Mouse (Mus musculus) gastrocnemius, adult 2 months (tissue): Measurements from ENCODE around the gene Cd96. TPM values are rescaled to one million over a fixed set of nuclear protein-coding genes. Genes with fewer than 3 reads are reported as not detected.
"Not testable (repeated sequence)": the region's sequence is repeated elsewhere in the genome, so short reads cannot be mapped to it uniquely, and the experiment has no call there.

Experiments used
- DNase-seq: peaks from one replicate; pipeline ENCODE4 v3.0.0; 2022
- H3K27ac ChIP-seq: fragments of 200-600 bp; 2 replicates; pipeline ENCODE4 v1.8.1; 2022; ENCODE audit warnings: mild to moderate bottlenecking
- H3K4me3 ChIP-seq: fragments of 200-600 bp; 2 replicates; pipeline ENCODE4 v1.8.1; 2022; ENCODE audit warnings: mild to moderate bottlenecking, moderate library complexity
- CTCF ChIP-seq: fragments of 200-600 bp; IDR thresholded peaks from 2 replicates; pipeline ENCODE4 v1.8.1; 2022; ENCODE audit warnings: antibody characterized with exemption, mild to moderate bottlenecking, moderate library complexity
- intact Hi-C: fragments of 180-260 bp; cut with DNase I; formaldehyde crosslinking; loops from one replicate; pipeline ENCODE4 v1.15.1; 2025
- long read RNA-seq, 2 experiments: library from polyadenylated mRNA; stranded (forward); transcript quantifications; one replicate each; pipeline ENCODE4 v2.0.0; 2021
- total RNA-seq, 2 experiments: library from RNA; stranded (reverse); gene quantifications; 2 replicates each; pipeline ENCODE4 v1.2.3; 2021

Gene Cd96
- total RNA-seq, result not detected
- long read RNA-seq, experiment 1, result 0 reads
- long read RNA-seq, experiment 2, result 0 reads

DNA sequence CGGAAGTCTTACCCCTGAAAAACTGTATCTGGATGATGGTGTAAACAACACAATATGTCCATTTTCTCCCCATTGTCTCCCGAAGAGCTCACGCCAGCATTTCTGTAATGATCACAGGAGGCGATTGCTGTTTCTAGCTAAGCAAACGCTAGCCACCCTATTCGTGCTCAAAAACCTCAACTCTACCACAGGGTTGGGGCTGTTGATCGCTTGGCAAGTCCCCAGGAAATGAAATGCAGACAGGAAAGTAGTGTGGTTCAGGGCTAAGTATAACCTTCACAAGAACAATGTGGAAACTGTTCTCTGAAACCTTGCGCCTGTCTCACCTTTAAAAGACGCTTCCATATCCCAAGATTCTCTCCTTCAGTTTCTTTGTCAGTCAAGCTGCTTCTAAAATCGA is at the start of gene Cd96:
Cd96 (minus strand) TSS at position 232 of the 400 bp plus-strand sequence.
- intact Hi-C loops, result no loop called here
- no peak within 1 kb of the TSS for H3K4me3 ChIP-seq
- no peak for TF ChIP-seq CTCF
- no peak for DNase-seq
- H3K27ac ChIP-seq, result no peak within 1 kb of the TSS

DNA sequence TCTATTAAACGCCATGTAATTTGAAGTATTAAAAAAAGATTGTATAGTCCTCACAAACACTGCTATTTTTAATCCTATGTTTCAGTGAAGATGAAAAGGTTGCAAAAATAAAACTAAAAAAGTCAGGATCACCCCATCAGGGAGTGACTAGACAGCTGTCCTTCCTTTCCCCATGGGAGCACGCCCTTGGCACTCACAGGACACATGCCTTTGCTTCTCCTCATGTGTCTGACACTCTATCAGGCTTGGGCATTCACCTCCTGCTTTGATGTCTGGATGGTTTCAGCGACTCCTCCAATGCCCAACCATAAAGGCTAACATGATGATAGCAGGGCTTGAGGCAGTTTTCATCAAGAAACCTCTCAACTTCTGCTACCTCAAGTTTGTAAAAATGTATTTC is 46.9 kb upstream of the Cd96 start:
- no peak for TF ChIP-seq CTCF
- Histone ChIP-seq H3K4me3 (no peak overlapping the region), H3K27ac (peak overlapping the region; percentile 66)
- intact Hi-C loops, result no loop called here
- peak; percentile 64 for DNase-seq

DNA sequence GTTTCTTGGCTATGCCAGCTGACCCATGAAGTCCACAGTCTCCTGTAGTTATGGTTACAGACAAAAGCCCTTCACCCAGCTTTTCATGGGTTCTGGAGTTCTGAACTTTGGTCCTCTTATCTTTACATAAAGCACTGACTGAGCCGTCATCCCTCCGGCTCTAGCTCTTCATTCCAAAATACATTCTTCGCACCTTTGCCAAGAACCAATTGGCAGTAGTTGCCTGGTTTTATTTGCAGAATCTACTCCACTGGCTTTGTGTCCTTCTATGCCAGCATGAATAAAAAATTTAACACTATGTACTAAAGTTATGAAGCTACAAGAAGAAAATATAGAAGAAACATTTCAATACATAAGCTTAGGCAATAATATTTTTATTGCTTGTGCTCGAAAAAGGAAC is 45.3 kb upstream of the Cd96 start:
- DNase-seq, result no peak
- no peak for TF ChIP-seq CTCF
- no peak overlapping the region for H3K27ac ChIP-seq
- intact Hi-C loops, result no loop called here
- no peak overlapping the region for H3K4me3 ChIP-seq

DNA sequence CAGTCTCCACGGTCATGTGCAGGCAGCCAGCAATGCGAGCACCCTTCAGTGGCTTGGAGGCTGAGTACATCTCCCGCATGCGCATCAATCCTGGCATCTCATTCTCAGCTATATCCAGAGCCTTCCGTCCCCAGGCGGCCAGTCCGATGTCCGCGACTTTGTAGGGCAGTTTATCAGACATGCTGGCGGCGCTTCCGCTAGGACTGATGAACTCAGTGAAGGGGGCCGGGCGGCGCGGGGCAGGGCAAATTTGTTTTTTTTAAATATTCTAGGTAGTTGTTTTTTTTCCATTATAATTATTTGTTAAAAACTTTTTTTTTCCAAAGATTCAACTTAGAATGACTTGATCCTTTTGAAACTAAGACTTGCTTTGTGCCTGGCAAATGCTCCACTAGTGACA is 34.8 kb upstream of the Cd96 start, which contains the start of gene Gm4737:
Gm4737 (minus strand) TSS at position 246 of the 400 bp plus-strand sequence.
- H3K4me3 ChIP-seq, H3K27ac ChIP-seq, intact Hi-C loops, DNase-seq: not testable (repeated sequence)

DNA sequence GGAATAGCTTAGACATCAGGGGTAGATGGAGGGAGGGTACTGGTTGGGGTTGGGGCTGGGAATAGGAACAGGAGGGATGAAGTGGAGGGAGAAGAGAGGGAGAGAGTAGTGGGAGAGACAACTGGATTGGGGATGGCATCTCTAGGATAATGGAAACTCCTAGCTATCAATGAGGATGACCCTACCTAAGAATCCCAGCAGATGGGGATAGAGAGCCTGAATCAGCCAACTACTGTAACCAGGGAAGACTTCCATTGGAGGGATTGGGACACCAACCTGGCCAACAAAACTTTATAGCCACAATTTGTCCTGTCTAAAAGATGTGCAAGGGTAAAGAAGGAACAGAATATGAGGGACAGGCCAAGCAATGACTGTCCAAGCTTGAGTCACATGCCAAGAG is 31.1 kb upstream of the Cd96 start:
- no peak overlapping the region for H3K4me3 ChIP-seq
- intact Hi-C loops, result no loop called here
- no peak overlapping the region for H3K27ac ChIP-seq
- peak; percentile 51 for TF ChIP-seq CTCF
- no peak for DNase-seq

DNA sequence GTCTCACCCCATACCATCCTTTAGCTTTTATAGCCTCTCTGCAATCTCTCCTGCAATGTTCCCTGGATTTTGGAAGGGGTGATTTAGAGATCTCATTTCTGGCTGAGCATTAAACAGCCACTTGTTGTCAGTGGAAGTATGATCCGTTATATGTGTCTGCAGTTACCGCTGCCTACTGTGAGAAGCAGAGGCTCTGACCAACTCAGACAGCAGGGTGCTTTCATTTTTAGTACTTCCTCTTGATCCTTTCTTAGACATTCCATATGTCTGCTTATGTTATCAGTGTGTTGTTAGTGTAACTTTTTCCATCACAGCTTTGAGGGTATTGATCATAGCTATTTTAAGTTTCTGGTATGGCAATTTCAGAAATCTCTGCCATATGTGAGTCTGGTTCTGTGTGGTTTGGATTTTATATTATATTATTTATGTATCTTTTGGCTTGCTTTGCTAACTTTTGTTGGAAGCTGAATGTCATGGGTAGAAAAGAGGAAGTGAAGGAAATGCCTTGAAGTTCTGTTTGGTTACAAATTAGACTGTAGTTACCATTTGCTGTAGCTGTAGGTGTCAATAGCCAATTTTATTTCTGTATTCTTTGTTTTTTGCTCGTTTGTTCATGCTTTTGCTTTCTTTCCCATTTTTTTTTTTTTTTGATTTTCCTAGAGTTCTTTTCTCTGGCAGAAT is 28.8 kb upstream of the Cd96 start:
- intact Hi-C loops, result no loop called here

DNA sequence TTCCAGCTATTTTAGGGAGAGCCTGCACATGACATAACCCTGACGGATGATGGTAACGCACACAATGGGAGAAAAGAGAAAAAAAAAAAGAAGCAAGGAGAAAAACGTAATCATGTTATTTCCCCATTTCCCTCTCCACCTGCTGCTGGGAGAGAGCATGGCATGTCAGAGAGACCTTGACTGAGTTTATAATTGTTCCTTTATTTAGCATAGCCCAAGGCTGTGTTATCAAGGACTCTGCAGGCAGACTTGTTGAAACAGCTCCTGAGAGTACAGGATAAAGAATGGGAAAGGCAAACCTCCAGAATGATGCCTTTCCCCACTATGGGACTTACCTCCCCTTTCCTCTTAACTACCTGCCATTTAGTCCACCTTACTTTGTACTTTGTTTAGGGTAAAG is 26.9 kb upstream of the Cd96 start:
- TF ChIP-seq CTCF, result no peak
- Histone ChIP-seq H3K27ac (no peak overlapping the region), H3K4me3 (no peak overlapping the region)
- intact Hi-C loops, result no loop called here
- DNase-seq, result no peak

More for the DNA sequence above, 28.8 kb upstream of the Cd96 start:
- DNase-seq, result no peak
- no peak overlapping the region for H3K4me3 ChIP-seq
- no peak overlapping the region for H3K27ac ChIP-seq
- TF ChIP-seq CTCF, result no peak

DNA sequence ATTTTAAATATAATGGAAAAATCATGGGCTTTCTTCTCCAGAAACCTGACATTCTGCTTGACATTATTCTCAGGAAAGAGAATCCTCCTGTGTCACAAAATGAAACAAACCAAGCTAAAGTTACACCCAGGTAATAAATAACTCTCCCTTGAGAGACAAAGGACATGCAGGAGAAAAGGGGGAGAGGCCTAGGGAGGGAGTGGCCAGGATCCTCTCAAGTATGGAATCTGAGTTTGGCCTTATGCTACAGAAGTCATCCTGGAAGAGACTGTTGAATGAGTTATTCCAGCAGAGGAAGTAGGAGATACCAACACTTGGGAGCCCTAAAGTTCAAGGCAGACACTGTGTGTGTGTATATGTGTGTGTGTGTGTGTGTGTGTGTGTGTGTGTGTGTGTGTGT is 2.2 kb upstream of the Cd96 start:
- no peak for TF ChIP-seq CTCF
- intact Hi-C loops, result no loop called here

DNA sequence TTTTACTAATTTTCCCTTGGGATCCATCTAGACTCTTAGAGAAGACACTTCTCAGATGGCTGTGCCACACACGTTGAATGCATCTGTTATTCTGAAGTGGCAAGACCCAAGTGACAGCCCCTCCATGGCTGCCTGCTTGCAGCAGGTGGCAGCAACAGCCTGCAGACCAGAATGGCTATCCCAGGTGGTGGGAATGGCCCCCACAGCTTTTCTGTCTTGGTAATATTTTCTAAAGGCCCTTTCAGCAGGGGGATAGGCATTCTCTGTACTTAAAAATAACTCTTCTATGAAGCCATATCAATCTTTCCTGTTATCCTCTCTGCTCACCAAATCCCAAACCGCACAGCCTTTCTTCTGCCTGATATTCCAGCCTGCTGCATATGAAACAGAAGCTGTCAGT is 1.4 kb upstream of the Cd96 start:
- intact Hi-C loops, result no loop called here
- DNase-seq, result peak; percentile 19
- peak; percentile 66 for TF ChIP-seq CTCF

More for the DNA sequence above, 2.2 kb upstream of the Cd96 start:
- DNase-seq, result no peak
- H3K4me3 ChIP-seq, result no peak overlapping the region
- no peak overlapping the region for H3K27ac ChIP-seq

DNA sequence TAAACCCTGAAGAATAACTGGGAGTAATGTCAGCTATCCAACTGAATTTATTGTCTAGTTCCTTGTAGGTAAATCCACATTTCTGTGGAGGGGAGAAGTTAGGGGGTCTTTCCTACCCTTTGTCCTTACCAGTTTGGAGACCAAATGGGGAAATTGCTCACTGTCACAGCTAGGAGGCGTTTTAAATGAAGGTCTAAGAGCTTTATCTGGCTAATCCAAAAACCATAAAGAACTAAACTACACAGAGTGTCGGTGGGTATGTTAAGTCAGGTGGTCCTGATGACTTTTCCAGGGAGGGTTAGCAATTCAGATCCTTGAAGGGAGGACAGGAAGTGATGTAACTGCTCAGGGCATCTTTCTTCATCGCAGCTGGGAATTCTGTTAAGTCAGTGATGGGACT is 556 bp upstream of the Cd96 start:
- DNase-seq, result no peak
- no peak overlapping the region for H3K27ac ChIP-seq
- intact Hi-C loops, result no loop called here
- peak; percentile 9; the same call in 1 of the 2 replicates for TF ChIP-seq CTCF
- no peak overlapping the region for H3K4me3 ChIP-seq

More for the DNA sequence above, 1.4 kb upstream of the Cd96 start:
- no peak overlapping the region for H3K27ac ChIP-seq
- no peak overlapping the region for H3K4me3 ChIP-seq

DNA sequence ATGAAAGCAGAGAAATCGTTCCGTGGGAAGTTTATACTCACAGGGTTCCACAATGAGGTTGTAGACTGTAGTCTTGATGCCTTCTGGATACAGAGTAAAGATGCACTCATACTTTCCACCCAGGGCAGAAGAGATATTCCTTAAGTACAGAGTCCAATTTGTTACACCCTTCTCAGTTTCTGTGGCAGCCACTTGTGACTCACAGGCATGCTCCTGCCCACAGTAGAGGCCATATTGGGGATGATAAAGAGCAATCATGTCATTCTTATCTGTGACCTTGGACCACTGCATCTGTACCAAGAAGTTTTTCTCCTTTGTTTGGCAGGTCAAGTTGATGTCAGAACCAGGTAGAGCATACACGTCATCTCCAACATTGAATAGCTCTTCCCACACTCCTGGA is 2.4 kb downstream of the Cd96 start:
- intact Hi-C loops, result no loop called here
- Histone ChIP-seq H3K27ac (no peak overlapping the region), H3K4me3 (no peak overlapping the region)
- no peak for DNase-seq
- TF ChIP-seq CTCF, result no peak

DNA sequence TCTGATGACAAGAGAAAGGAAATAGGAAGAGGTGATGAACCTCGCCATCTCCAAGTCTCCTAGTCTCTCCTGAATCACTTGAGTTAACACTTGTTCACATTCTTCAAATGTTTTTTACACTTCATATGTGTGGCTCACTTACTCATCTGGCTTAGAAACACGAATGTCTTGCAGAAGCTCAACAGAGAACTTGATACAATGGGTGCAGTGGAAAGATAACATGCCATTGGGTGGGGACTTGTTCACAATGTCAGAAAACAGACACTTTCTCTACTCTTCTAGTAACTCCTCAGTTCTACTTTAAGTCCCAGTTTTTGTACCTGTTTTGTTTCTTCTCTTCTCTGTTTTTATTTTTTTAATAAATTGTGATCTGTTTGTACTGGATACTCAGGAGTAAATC is 5.3 kb downstream of the Cd96 start:
- intact Hi-C loops, result no loop called here
- DNase-seq, result no peak
- TF ChIP-seq CTCF, result no peak
- no peak overlapping the region for H3K4me3 ChIP-seq
- H3K27ac ChIP-seq, result no peak overlapping the region

DNA sequence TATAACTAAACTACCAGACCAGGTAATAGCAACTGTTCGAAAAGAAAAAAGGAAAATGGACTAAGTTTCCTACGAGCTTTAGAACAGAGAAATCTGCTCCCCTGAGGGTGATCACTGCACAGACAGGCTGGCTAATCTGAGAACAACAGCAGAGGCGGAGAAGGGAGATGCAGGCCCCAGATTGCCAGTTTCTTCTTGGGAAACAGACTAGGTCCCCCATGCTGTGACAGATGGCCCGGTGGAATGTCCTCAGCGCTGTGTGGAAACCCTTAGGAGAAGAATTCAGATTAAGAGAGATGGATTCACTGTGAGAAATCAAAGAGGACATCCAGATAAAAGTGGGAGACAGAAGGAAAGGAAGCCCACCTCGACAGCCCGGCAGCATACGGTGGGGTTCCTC is 10.5 kb downstream of the Cd96 start:
- DNase-seq, result no peak
- no peak for TF ChIP-seq CTCF
- intact Hi-C loops, result no loop called here
- Histone ChIP-seq H3K4me3 (no peak overlapping the region), H3K27ac (no peak overlapping the region)

DNA sequence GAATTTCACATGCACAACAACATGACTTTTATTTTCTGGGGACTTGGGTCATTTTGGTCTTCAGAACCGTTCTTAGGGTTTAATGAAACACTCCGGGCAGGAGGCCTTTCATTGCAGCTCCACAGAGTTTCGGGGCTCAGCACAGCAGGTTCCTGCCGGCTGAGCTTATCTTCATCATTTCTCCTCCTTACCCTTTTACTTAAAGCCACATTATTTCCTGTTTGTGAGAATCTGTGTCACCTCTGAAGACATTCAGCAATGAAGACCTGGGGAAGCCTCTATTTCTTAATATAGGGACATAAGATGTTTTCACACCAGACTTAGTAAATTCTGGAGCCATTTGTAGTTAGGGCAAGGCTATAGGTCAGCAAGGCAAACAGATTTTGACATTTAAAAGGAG is 12.6 kb downstream of the Cd96 start:
- Histone ChIP-seq H3K4me3 (no peak overlapping the region), H3K27ac (no peak overlapping the region)
- intact Hi-C loops, result no loop called here
- TF ChIP-seq CTCF, result no peak
- no peak for DNase-seq
